Mouse (Mus musculus) lung, postnatal 4 days (tissue): ENCODE data around the gene Cyp2e1.

Experiments used
- DNase-seq, 2 experiments: peaks; one replicate each; pipeline ENCODE4 v3.0.0; 2021

Cyp2e1 gene

GRCm38 (mm10) chr7:140811714-140812113 lies 48.2 kb downstream of the Cyp2e1 start:
- no peak for DNase-seq

GRCm38 (mm10) chr7:140812850-140813249 lies 49.3 kb downstream of the Cyp2e1 start:
- no peak for DNase-seq

- DNase-seq: no peak
Measured at GRCm38 (mm10) chr7:140820173-140820572, 56.6 kb downstream of the Cyp2e1 start.

- DNase-seq: no peak
Measured at GRCm38 (mm10) chr7:140821305-140821652, 57.7 kb downstream of the Cyp2e1 start.

GRCm38 (mm10) chr7:140821653-140822329 lies 58.3 kb downstream of the Cyp2e1 start, which contains the start of gene Zfp941:
Zfp941 (minus strand) TSS chr7:140822178.
- peak in 1 of 2 experiments; percentile 21 for DNase-seq

GRCm38 (mm10) chr7:140822731-140823130 lies 59.2 kb downstream of the Cyp2e1 start:
- no peak for DNase-seq
